Comparison of ENCODE assay signal across 12 mouse cellular contexts in genomic region chr15:93751817-93752216, GRCm38 (mm10).
DNase-seq lines count a peak whose midpoint lies in the region; ATAC-seq and TF ChIP-seq lines count a peak whose summit lies in the region.
"Had no signal": no experiment of that assay in that cellular context is flagged by ENCODE, and none has a peak within 500 bp of the region (broad histone marks: within the 10 kb centered on the region; RNA-seq: fewer than 3 reads in every experiment).

No protein-coding gene starts in this region.

- H3K9me3 ChIP-seq in embryonic facial prominence, embryonic 14.5 days (ENCODE audit: control insufficient read depth, low read length) = no peaks in the 10 kb centered on the region
- peaks cover 5% of the 10 kb centered on the region; the same call in 1 of the 2 replicates for H3K9me3 ChIP-seq in embryonic facial prominence, embryonic 10.5 days
- no peaks in the 10 kb centered on the region for H3K9me3 ChIP-seq in lung, embryonic 14.5 days (ENCODE audit: low read depth, low read length)
- H3K9me3 ChIP-seq: liver, embryonic 13.5 days had no signal

- peak overlapping the region; percentile 24; the same call in 1 of the 2 replicates for H3K4me2 ChIP-seq in embryonic facial prominence, embryonic 14.5 days (ENCODE audit: low read depth, low read length)
- no peak overlapping the region for H3K4me2 ChIP-seq in lung, embryonic 14.5 days
- H3K4me2 ChIP-seq: liver, embryonic 13.5 days had no signal

- no peak overlapping the region for H3K9ac ChIP-seq in embryonic facial prominence, embryonic 14.5 days (ENCODE audit: low read depth, low read length)
- H3K9ac ChIP-seq in lung, embryonic 14.5 days = no peak overlapping the region
- H3K9ac ChIP-seq: liver, embryonic 13.5 days had no signal

- no peaks in the 10 kb centered on the region for H3K4me1 ChIP-seq in embryonic facial prominence, embryonic 14.5 days (ENCODE audit: control insufficient read depth, insufficient read depth, low read length)
- peaks cover 9% of the 10 kb centered on the region for H3K4me1 ChIP-seq in embryonic facial prominence, embryonic 10.5 days
- H3K4me1 ChIP-seq in lung, embryonic 14.5 days (ENCODE audit: insufficient read depth) = 0 out of 2 replicates have a peak, but pooled peaks cover 5% of the 10 kb centered on the region

- ATAC-seq in embryonic facial prominence, embryonic 14.5 days (ENCODE audit: low read depth) = no peak
- ATAC-seq in lung, embryonic 14.5 days (ENCODE audit: insufficient read depth) = peak; percentile 14; the same call in 1 of the 2 replicates

- peak; percentile 46 for DNase-seq in embryonic facial prominence, embryonic 14.5 days (ENCODE audit: low spot score)
- no peak for DNase-seq in embryonic facial prominence, embryonic 10.5 days (ENCODE audit: low spot score)
- no peak for DNase-seq in lung, embryonic 14.5 days
- no peak for DNase-seq in lung, postnatal 4 days
- peak; percentile 48 to 71 for DNase-seq in left cerebral cortex, adult 18-20 months (ENCODE audit: low spot score in 2 of 2)
- peak; percentile 58 for DNase-seq in telencephalon, adult 2 months (ENCODE audit: low read depth, low spot score)
- no peak for DNase-seq in cerebellum, postnatal 10 days
- no peak for DNase-seq in natural killer cell, adult 2 months (ENCODE audit: low spot score in 2 of 2)
- DNase-seq: adrenal gland, adult 2 months; embryo, embryonic 11 days; kidney, adult 18-20 months; liver, embryonic 13.5 days had no signal

- H3K27ac ChIP-seq in embryonic facial prominence, embryonic 14.5 days (replicated peaks; ENCODE audit: low read depth, low read length) = no peak overlapping the region
- H3K27ac ChIP-seq in embryonic facial prominence, embryonic 10.5 days (replicated peaks) = no peak overlapping the region; the same call in 1 of the 2 replicates
- no peak overlapping the region for H3K27ac ChIP-seq in lung, embryonic 14.5 days (ENCODE audit: low read depth)
- H3K27ac ChIP-seq: liver, embryonic 13.5 days had no signal

- no peaks in the 10 kb centered on the region for H3K27me3 ChIP-seq in embryonic facial prominence, embryonic 14.5 days (replicated peaks; ENCODE audit: control insufficient read depth, insufficient read depth, low read length)
- H3K27me3 ChIP-seq in embryonic facial prominence, embryonic 10.5 days (replicated peaks; ENCODE audit: low read depth, poor library complexity, severe bottlenecking) = no peaks in the 10 kb centered on the region
- no peaks in the 10 kb centered on the region for H3K27me3 ChIP-seq in lung, embryonic 14.5 days (ENCODE audit: insufficient read depth, low read length)
- H3K27me3 ChIP-seq: liver, embryonic 13.5 days had no signal

- no peaks in the 10 kb centered on the region for H3K36me3 ChIP-seq in embryonic facial prominence, embryonic 14.5 days (ENCODE audit: control insufficient read depth, insufficient read depth, low read length)
- H3K36me3 ChIP-seq in embryonic facial prominence, embryonic 10.5 days (replicated peaks) = no peaks in the 10 kb centered on the region
- H3K36me3 ChIP-seq in lung, embryonic 14.5 days (ENCODE audit: insufficient read depth) = no peaks in the 10 kb centered on the region
- H3K36me3 ChIP-seq: liver, embryonic 13.5 days had no signal

- TF ChIP-seq CTCF in lung, embryonic 14.5 days (IDR thresholded peaks at IDR 0.05; ENCODE audit: low read depth) = no peak

- H3K4me3 ChIP-seq in embryonic facial prominence, embryonic 14.5 days (ENCODE audit: low read depth, low read length) = no peak overlapping the region
- no peak overlapping the region for H3K4me3 ChIP-seq in embryonic facial prominence, embryonic 10.5 days
- no peak overlapping the region for H3K4me3 ChIP-seq in lung, embryonic 14.5 days (ENCODE audit: low read depth, low read length)
- H3K4me3 ChIP-seq: liver, embryonic 13.5 days had no signal

- 64% methylated on average over 13 of the region's 14 CpGs for WGBS in embryonic facial prominence, embryonic 14.5 days
- WGBS in embryonic facial prominence, embryonic 10.5 days = 82% methylated on average over 14 of the region's 14 CpGs
- 59% methylated on average over 14 of the region's 14 CpGs for WGBS in lung, embryonic 14.5 days

Comparison
In these comparisons a context has a peak if more than half of its experiments do, and no peak if none do; other contexts are left out.
1. DNase-seq: peak in embryonic facial prominence, embryonic 14.5 days (single experiment), left cerebral cortex, adult 18-20 months (2 of 2) and telencephalon, adult 2 months (single experiment); none in embryonic facial prominence, embryonic 10.5 days (single experiment), lung, embryonic 14.5 days (single experiment), lung, postnatal 4 days (0 of 2), cerebellum, postnatal 10 days (0 of 2) and natural killer cell, adult 2 months (0 of 2).